Mouse (Mus musculus): ENCODE results near the gene Rnase13.
"Not testable (repeated sequence)": the region's sequence is repeated elsewhere in the genome, so short reads cannot be mapped to it uniquely, and the experiment has no call there.

Gene Rnase13

GRCm38 (mm10) chr14:51922571-51922865, at the start of gene Rnase13:
Gene Rnase13, minus strand, starts transcription at chr14:51922773.
- no peak for DNase-seq

DNA sequence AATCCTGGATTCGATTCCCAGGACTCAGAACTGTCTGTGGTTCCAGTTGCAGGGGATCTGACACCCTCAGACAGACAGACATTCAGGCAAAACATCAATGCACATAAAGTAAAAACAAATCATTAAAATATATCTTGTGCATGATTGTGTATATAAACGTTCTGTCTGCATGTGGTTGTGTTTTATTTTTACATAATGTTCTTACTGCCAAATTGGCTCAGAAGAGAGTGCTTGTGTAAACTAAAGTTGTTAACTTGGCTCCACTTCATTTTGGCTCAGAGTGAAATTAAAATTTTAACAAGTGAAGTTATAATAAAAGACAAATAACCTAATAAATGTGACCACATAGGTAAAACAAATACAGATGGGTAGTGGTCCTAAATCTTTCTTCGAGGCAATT, 44.8 kb upstream of the Rnase13 start:
- DNase-seq, result no peak

GRCm38 (mm10) chr14:51960316-51960715, 37.7 kb upstream of the Rnase13 start:
- no peak for DNase-seq

- DNase-seq, result no peak
Measured at GRCm38 (mm10) chr14:51943336-51943735, 20.8 kb upstream of the Rnase13 start.

GRCm38 (mm10) chr14:51942236-51942635, 19.7 kb upstream of the Rnase13 start:
- DNase-seq, result no peak

DNA sequence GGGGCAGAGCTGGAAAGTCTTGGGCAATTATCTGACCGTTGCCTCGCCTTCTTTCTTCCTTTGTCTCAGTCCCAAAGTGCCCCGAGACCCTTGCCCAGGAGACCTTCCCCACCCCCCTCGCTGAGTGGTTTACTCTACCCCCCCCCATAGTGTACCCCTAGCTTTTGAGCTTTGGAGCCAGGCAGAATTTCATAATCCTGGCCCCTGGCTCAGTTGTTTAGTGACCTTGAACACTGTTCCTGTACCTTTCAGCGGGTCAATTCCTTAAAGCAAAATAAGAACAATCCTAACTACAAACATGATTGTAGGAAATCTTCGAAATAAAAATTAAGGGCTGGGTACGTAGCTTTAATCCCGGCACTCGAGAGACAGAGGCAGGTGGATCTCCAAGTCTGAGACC, 19.0 kb upstream of the Rnase13 start:
- no peak for DNase-seq

DNA sequence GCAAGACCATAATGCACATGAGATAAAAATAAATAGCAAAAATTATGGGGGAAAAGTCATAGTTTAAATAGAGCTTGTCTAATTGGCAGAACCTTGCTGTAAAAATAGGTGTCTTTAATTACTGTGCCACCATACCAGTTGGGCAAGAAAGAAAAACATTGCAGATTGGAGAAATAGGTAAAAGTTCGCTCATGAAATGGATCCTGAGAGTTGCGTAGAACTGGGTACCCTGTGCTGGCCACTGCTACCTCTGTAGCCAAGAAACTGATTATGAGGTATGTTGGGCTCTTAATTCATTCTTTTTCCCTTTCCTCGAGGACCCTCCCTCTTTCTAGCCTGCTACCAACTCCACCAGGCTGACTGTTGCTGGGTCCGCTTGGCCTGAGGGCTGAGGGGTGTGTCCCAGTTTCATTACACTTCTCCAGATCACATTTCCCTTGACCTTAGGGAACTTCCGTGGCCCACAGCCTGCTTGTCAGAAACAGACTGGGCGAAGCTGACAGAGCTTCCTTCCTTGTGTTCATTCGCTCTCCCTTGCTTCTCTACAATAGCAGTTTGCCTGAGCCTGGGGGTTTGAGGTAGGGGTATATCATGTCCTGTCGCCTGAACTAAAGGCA, 18.5 kb upstream of the Rnase13 start:
- DNase-seq, result no peak

DNA sequence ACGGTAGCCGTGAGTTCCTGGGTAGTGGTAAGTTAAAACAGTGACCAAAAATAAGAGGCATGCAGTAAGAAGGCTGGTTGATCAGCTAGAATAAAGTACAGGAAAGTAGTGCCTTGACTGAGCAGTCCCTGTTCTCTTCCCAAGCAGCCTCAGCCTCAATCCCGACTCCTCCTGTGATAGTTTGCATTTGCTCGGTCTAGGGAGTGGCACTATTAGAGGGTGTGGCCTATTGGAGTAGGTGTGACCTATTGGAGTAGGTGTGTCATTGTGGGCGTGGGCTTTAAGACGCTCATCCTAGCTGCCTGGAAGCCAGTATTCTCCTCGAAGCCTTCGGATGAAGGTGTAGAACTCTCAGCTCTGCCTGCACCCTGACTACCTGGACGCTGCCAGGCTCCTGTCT, 16.4 kb upstream of the Rnase13 start:
- DNase-seq, result no peak

DNA sequence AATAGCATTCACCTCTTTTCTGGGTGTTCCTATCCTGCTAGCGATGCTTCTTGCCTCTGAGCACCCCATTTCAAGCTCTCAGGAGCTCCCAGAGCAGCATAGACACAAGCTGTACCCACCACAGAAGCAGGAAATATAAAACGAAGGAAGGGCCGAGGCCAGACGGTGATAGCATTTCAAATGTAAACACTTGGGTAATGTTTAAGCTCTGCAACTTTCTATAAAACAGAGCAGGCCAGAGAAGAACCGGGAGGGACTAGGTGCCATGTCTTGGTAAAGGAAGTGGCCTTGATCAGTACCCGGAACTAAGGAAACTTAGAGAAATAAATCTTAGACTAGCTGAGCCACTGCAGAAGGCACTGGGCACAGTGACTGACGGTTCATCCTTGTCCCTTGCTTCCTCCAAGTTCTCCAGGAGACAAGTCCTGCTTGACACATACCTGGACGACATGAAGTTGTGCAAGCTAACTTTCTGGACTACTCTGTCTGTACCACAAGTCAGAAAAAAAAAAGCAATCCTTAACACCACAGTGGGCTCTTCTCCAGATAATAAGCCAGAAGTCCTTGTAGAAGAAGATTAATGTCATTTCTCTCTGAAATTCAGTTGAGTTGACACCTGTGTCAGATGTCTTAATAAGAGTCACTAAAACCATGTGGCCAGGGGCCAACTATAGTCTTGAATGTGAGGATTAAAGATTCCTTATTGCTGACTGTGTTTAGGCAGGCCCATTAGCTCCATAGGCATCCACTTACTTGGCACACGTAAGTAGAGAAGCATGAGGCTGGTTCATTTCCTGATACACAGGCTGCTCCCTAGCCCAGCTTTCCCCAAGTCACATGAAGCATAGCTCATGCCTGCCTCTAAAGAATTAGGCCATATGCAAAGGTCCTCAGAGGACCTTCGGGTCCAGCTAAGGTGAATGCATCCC, 9.8 kb upstream of the Rnase13 start:
- no peak for DNase-seq

GRCm38 (mm10) chr14:51930824-51931223, 8.3 kb upstream of the Rnase13 start:
- peak; percentile 79 for DNase-seq

- no peak for DNase-seq
Measured at GRCm38 (mm10) chr14:51929968-51930367, 7.4 kb upstream of the Rnase13 start.

DNA sequence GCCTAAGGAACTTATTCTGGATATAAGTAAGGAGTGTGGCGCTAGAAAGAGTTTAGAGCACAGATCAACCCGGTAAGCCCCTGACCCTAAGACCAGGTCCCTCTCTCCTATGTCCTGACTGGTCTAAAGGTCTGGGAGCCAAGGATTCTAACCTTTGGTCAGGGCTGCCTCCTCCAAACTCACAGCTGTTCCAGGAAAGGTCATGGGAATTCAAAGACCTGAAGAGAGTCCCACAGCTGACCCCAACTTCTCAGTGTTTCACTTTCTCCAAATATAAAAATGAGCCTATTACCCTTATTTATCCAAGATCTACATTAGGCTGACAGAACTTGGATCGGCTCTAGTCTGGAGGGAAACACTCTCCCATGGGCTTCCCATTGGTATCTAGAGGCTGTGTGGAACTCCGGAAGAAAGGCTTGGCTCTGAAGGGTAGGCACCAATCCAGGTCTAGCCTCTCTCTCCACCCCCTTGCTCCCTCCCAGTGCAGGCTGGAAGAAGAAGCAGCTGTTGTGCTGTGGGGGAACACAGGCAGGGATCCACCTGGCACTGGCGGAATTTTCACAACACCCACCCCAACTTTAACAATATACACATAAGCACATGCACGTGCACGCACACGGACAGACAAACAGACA, 6.9 kb upstream of the Rnase13 start:
- DNase-seq, result peak; percentile 81

GRCm38 (mm10) chr14:51926930-51927329, 4.4 kb upstream of the Rnase13 start:
- not testable (repeated sequence) for DNase-seq

GRCm38 (mm10) chr14:51923492-51923891, 919 bp upstream of the Rnase13 start:
- DNase-seq, result no peak

DNA sequence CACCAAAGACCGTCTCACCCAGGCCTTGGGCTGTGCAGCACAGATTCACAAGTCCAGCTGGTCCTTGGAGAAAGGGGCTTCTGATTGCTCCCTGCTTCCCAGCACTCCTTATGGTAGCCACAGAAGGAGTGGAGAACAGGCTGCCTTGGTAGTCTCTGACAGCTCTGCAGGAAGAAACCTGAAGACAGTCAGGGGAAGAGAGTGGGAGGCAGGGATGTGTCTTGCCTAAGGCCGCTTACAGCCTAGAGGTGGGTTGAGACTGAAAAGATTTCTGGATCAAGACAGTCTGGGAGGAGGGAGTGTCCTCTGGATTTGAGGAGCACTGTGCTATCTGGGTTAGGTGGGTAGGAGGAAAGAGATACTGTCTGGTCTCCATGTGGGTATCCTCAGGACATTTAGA, 337 bp upstream of the Rnase13 start:
- peak; percentile 33 for DNase-seq

DNA sequence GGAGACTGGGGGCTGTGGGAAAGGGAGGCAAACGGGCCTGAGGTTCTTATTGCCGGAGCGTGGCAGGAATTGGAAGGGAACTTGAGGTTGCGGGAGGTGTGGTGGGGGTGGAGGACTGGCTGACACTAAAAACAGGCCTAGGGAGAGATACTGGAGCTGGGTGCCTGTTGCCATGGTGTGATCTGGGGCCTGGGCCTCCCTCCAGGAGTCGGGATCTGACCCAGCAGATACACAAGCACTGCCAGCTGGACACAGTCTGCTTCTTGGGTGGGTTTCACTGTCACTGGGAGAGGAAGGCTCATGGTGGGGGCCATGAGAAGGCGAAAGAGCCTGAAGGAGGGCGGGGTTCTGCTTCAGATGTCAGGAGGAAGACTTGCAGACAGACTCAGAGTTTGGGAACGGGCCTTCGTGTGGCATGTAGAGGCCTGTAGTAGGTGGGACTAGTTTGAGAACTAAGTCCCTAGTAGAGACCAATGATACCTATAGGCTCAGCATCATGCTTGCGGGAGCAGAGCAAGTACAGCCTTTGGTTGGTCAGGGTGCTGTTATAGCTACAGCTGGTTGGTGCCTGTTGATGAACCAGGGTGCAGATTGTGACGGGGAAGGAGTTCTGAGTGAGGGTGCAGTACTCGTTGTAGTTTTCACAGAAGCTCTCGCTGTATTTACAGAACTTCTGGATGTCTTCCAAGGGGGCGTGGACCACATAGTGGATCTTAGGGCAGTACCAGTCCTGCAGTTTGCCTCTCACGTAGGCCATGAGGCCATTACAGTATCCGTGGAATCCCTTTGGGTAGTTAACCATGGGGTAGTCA, 608 bp downstream of the Rnase13 start:
- peak; percentile 62 for DNase-seq

DNA sequence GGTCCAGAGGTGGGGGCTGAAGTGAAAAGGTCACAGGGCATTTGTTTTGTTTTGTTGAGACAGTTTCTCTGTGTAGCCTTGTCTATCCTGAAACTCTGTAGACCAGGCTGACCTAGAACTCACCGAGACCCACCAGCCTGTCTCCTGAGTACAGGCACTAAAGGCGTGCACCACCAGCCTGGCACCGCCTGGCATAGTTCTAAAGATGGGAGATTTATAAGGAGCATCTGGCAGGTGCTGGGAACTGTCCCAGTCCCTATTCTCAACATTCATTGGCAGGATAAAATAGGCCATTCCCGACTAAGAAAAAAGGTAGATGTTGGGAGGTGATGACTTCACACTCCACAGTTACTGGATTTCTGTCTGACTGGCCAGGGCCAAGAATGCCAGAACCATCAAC, 3.6 kb downstream of the Rnase13 start:
- DNase-seq, result no peak

DNA sequence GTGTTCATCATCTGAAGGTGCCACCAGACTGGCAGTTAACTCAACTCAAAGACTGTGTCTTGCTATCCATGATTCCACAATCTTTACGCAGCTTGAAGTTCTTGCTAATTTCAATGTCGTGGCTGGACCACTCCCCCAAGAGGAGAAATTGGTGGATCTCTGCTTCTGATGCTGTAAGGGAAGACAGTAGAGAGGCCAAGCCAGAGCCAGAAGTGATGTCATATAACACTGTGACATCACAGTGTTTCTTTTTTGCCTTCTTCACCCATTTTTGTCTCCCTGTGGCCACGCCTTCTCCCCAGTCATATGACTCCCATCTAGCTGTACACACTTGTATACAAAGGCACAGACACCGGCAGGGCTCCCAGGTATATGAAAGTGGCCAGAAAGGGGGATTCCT, 4.4 kb downstream of the Rnase13 start, which contains the start of gene Tppp2:
TSS of gene Tppp2 (plus strand) at position 301 of the 400 bp plus-strand sequence.
- DNase-seq, result no peak

DNA sequence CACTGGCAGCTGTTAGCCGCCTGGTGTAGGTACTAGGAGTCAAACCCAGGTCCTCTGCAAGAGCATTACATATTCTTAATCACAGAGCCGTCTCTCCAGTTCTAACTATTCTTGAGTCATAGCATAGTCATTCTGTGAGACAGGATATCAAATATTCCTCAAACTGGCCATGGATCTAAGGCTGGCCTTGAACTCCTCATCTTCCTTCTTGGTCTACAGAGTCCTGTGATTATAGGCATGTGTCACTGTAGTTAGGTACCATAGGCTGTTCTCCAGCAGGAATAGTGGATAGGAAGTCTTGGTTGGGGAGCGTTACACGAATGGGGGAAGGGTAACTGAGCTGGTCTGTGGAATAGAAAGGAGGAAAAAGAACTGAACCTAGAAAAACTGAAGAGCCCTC, 6.0 kb downstream of the Rnase13 start:
- no peak for DNase-seq

GRCm38 (mm10) chr14:51915030-51915429, 7.5 kb downstream of the Rnase13 start:
- DNase-seq, result no peak

- DNase-seq, result peak; percentile 82
Measured at GRCm38 (mm10) chr14:51913960-51914762, 8.4 kb downstream of the Rnase13 start, which contains the start of gene Ndrg2. Gene Ndrg2, minus strand, starts transcription at chr14:51914158.

Measured in right cerebral cortex, adult 18-20 months (tissue).